Mouse (Mus musculus) midbrain, postnatal 0 days (tissue): ENCODE results near the gene Pitpnm2. TPM values are rescaled to one million over a fixed set of nuclear protein-coding genes. Genes with fewer than 3 reads are reported as not detected.
A peak's percentile ranks its signal among the peaks of the same experiment; 100 is the strongest.

Source experiments
- ATAC-seq: fragments of 200-750 bp; cut with Nextera tagmentation; 2 replicates; pipeline ENCODE4 v1.8.0; 2017; ENCODE audit warnings: moderate number of reproducible peaks, mild to moderate bottlenecking, moderate TSS enrichment, moderate library complexity; ENCODE audit not compliant: low FRiP score
- DNase-seq: peaks from one replicate; pipeline ENCODE4 v3.0.0-alpha.2; 2015; ENCODE audit warnings: low spot score
- H3K27ac ChIP-seq: fragments of 300-500 bp; sonication (generic); 2 replicates; pipeline ENCODE4 v1.5.1; 2014; ENCODE audit warnings: low read depth, mild to moderate bottlenecking, low read length, mixed read lengths
- H3K27me3 ChIP-seq: fragments of 300-500 bp; sonication (generic); 2 replicates; pipeline ENCODE4 v1.6.1; 2014; ENCODE audit warnings: low read length, control low read depth, mixed read lengths; ENCODE audit not compliant: insufficient read depth
- H3K36me3 ChIP-seq: fragments of 300-500 bp; sonication (generic); 2 replicates; pipeline ENCODE4 v1.6.1; 2014; ENCODE audit warnings: low read length, control low read depth, mixed read lengths; ENCODE audit not compliant: insufficient read depth
- H3K4me1 ChIP-seq: fragments of 300-500 bp; sonication (generic); 2 replicates; pipeline ENCODE4 v1.6.1; 2014; ENCODE audit warnings: mild to moderate bottlenecking, control low read depth, antibody characterized with exemption, low read length, mixed read lengths; ENCODE audit not compliant: insufficient read depth
- H3K4me2 ChIP-seq: fragments of 300-500 bp; sonication (generic); 2 replicates; pipeline ENCODE4 v1.6.1; 2014; ENCODE audit warnings: low read depth, mild to moderate bottlenecking, low read length, mixed read lengths; ENCODE audit not compliant: poor library complexity, severe bottlenecking
- H3K4me3 ChIP-seq: fragments of 300-500 bp; sonication (generic); 2 replicates; pipeline ENCODE4 v1.5.1; 2014; ENCODE audit warnings: low read depth, mild to moderate bottlenecking, low read length, moderate library complexity
- H3K9ac ChIP-seq: fragments of 300-500 bp; sonication (generic); replicated peaks from 2 replicates; pipeline ENCODE4 v1.6.1; 2014; ENCODE audit warnings: mild to moderate bottlenecking, low read length, moderate library complexity, mixed read lengths; ENCODE audit not compliant: poor library complexity, severe bottlenecking
- H3K9me3 ChIP-seq: fragments of 300-500 bp; sonication (generic); 2 replicates; pipeline ENCODE4 v1.6.1; 2016; ENCODE audit warnings: low read length, control low read depth
- CTCF ChIP-seq: IDR thresholded peaks from 2 replicates; pipeline ENCODE4 v1.5.1; 2016; ENCODE audit warnings: antibody characterized with exemption, mild to moderate bottlenecking
- WGBS: fragments of 180-500 bp; shearing (Covaris S2); extraction: QIAGEN DNeasy Blood & Tissue Kit; methylation state at CpG from one replicate; pipeline ENCODE4 v1.1.7; 2014; 5-methylcytosine and 5-hydroxymethylcytosine counted together
- polyA plus RNA-seq: library from polyadenylated mRNA; unstranded; fragments of >200 nt; fragmentation: Nextera tagmentation; extraction: Ambion mirVana; gene quantifications from 2 replicates; pipeline ENCODE4 v1.2.1, GENCODE M21; 2015
- total RNA-seq: library from RNA; depleted of rRNA; stranded (reverse); fragments of >200 nt; gene quantifications from 2 replicates; pipeline ENCODE4 v1.2.3, GENCODE M21; 2014

Pitpnm2 gene
- total and polyA plus RNA-seq, 2 experiments from 2014 or later, result 10.1 to 66.2 TPM

DNA sequence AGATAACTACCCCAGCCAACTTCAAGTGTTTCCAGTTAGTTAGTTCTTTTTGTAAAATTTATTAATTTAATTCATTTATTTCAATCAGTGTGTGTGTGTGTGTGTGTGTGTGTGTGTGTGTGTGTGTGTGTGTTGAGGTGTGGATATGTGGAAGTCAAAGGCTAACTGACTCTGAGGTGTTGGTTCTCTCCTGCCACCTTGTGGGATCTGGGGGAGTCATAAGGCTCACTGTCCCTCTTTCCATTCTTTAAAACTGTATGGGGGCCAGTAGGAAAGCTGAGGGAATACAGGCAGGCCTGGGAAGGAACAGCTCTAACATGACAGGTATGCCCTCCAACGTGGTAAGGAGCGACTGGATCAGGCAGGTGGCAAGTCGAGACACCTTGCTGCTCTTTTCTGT lies 34.8 kb upstream of the Pitpnm2 start:
- H3K9ac ChIP-seq, result no peak overlapping the region
- no peaks in the 10 kb centered on the region for H3K27me3 ChIP-seq
- peak; percentile 62 for TF ChIP-seq CTCF
- WGBS, result 66% methylated on average over 3 of the region's 3 CpGs
- no peak for ATAC-seq
- H3K36me3 ChIP-seq, result peaks cover 30% of the 10 kb centered on the region
- no peaks in the 10 kb centered on the region for H3K9me3 ChIP-seq
- no peak overlapping the region for H3K27ac ChIP-seq
- H3K4me2 ChIP-seq, result no peak overlapping the region
- no peak overlapping the region for H3K4me3 ChIP-seq
- H3K4me1 ChIP-seq, result no peaks in the 10 kb centered on the region
- peak; percentile 50 for DNase-seq

- Histone ChIP-seq H3K9me3 (no peaks in the 10 kb centered on the region), H3K36me3 (peaks cover 35% of the 10 kb centered on the region), H3K27me3 (no peaks in the 10 kb centered on the region), H3K9ac (no peak overlapping the region), H3K4me2 (no peak overlapping the region), H3K4me1 (no peaks in the 10 kb centered on the region), H3K4me3 (no peak overlapping the region), H3K27ac (no peak overlapping the region)
- no peak for ATAC-seq
- DNase-seq, result no peak
- WGBS, result 89% methylated on average over 2 of the region's 2 CpGs
- no peak for TF ChIP-seq CTCF
Observed at GRCm38 (mm10) chr5:124282854-124283253, 33.3 kb upstream of the Pitpnm2 start.

GRCm38 (mm10) chr5:124270226-124270625 lies 20.7 kb upstream of the Pitpnm2 start:
- Histone ChIP-seq H3K27ac (no peak overlapping the region), H3K4me1 (no peaks in the 10 kb centered on the region), H3K4me2 (no peak overlapping the region), H3K36me3 (no peaks in the 10 kb centered on the region; the same call in 1 of the 2 replicates), H3K9ac (no peak overlapping the region), H3K27me3 (no peaks in the 10 kb centered on the region), H3K4me3 (no peak overlapping the region), H3K9me3 (no peaks in the 10 kb centered on the region)
- no peak for TF ChIP-seq CTCF
- DNase-seq (no peak), ATAC-seq (no peak)
- WGBS, result 79% methylated on average over 5 of the region's 5 CpGs

GRCm38 (mm10) chr5:124269661-124270060 lies 20.1 kb upstream of the Pitpnm2 start:
- TF ChIP-seq CTCF, result no peak
- DNase-seq, result peak; percentile 20
- no peaks in the 10 kb centered on the region for H3K4me1 ChIP-seq
- no peaks in the 10 kb centered on the region; the same call in 1 of the 2 replicates for H3K36me3 ChIP-seq
- no peaks in the 10 kb centered on the region for H3K27me3 ChIP-seq
- H3K27ac ChIP-seq, result no peak overlapping the region
- WGBS, result 24% methylated on average over 11 of the region's 11 CpGs
- H3K4me3 ChIP-seq, result no peak overlapping the region
- H3K9me3 ChIP-seq, result no peaks in the 10 kb centered on the region
- ATAC-seq, result no peak
- H3K4me2 ChIP-seq, result no peak overlapping the region
- H3K9ac ChIP-seq, result no peak overlapping the region

DNA sequence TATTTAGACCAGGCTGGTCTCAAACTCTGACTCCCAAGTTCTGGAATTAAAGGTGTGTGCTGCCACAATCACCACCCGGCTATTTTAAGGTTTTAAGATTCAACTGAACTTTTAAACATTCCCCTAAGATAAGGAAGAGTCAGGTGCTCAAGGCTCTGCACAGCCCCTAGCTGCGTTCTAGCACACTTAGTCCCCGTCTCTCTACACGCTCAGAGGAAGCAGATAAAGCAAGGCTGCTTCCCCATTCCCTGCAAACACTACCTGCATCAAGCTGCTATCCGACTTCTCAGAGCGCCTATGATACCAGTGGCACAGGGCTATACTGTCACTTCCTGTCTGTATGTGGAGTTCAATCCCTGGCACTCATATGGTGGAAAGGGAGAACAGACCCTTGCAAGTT lies 18.1 kb upstream of the Pitpnm2 start:
- Histone ChIP-seq H3K4me3 (no peak overlapping the region), H3K27me3 (no peaks in the 10 kb centered on the region), H3K27ac (no peak overlapping the region), H3K4me1 (no peaks in the 10 kb centered on the region), H3K36me3 (peaks cover 7% of the 10 kb centered on the region), H3K9me3 (no peaks in the 10 kb centered on the region), H3K4me2 (no peak overlapping the region), H3K9ac (no peak overlapping the region)
- 92% methylated on average over 6 of the region's 6 CpGs for WGBS
- DNase-seq (no peak), ATAC-seq (no peak)
- TF ChIP-seq CTCF, result no peak

- Histone ChIP-seq H3K27ac (no peak overlapping the region), H3K9ac (no peak overlapping the region), H3K4me1 (no peaks in the 10 kb centered on the region), H3K4me2 (no peak overlapping the region), H3K9me3 (no peaks in the 10 kb centered on the region), H3K36me3 (peaks cover 13% of the 10 kb centered on the region), H3K27me3 (no peaks in the 10 kb centered on the region), H3K4me3 (no peak overlapping the region)
- no peak for TF ChIP-seq CTCF
- ATAC-seq (no peak), DNase-seq (no peak)
- 88% methylated on average over 6 of the region's 6 CpGs for WGBS
Observed at GRCm38 (mm10) chr5:124266821-124267220, 17.3 kb upstream of the Pitpnm2 start.
